Mouse (Mus musculus): ENCODE data around the gene Rnf19b. TPM values are rescaled to one million over a fixed set of nuclear protein-coding genes. Genes with fewer than 3 reads are reported as not detected.

Gene Rnf19b
- 25.1 TPM for polyA plus RNA-seq (2014; fragmentation: Illumina TruSeq; extraction: RNeasy Lipid Tissue Mini Kit (QIAGEN cat#74804))

DNA sequence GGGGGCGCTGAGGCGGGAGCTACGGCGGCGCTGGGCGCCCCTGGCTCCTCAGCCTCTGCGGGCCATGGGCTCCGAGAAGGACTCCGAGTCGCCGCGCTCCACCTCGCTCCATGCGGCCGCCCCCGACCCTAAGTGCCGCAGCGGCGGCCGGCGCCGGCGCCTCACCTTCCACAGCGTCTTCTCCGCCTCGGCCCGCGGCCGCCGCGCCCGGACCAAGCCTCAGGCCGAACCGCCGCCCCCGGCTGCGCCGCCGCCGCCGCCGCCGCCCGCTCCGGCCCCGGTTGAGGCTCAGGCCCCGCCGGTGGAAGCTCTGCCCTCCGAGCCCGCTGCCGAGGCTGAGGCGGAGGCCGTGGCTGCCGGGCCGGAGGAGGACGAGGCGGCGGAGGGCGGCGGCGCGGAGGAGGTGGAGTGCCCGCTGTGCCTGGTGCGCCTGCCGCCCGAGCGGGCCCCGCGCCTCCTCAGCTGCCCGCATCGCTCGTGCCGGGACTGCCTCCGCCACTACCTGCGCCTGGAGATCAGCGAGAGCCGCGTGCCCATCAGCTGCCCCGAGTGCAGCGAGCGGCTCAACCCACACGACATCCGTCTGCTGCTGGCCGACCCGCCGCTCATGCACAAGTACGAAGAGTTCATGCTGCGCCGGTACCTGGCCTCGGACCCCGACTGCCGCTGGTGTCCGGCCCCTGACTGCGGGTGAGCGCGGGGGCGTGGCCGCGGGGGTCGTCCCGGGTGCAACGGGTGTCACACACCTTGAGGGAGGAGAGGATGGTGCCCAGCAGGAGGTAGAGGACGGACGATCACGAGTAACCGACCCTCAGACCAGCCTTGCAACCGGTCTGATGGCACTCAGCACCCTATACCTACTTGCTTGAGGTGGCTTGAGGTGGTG lies at the start of gene Rnf19b:
Gene Rnf19b (plus strand): TSS at position 65 of the 886 bp plus-strand sequence.

DNA sequence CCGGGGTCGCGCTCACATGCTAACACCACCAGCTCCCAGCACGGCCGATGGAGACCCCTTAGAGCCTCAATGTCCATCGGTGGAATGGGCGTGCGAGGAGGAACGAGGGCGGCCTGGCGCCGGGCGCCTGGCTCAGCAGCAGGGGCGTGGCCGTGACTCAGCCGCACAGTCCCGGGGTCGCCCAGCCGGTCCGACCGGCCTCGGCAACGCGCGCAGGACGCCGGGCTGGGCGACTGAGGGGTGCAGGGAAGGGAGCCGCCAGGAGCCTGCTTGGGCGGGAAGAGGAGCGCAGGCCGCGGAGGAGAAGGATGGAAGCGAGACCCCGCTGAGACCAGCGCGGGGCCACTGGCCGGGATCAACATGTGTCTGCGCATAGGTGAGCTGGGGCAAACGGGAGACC lies 47.3 kb downstream of the Rnf19b start, which contains the start of gene Tmem54:
Gene Tmem54 (plus strand): TSS at position 193 of the 400 bp plus-strand sequence.

DNA sequence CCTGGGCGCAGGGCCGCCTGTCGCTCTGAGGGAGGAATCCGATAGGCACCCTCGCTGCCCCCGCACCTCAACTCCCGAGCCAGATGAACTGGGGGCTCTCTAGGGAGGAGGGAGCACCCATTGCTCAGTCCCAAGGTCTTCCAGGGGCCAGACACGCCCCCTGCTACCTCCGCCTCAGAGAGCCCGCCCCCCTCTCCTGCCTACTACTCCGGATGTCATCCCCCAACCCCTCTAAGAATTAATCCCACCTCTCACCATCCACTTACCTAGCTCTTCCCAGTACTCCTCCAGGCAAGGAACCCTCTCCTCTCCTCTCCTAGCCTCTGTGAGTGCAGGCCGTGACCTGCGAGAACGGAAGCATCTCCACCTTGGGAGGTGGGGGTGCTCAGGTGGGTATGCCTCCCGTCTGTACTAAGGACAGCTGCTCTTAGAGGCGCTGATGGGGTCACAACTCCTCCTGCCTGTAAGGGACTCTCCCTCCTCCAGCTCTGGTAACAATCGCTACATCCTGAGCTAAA lies 63.6 kb downstream of the Rnf19b start, which contains the start of gene Hpca:
Gene Hpca (minus strand): TSS at position 468 of the 518 bp plus-strand sequence.

Other genes starting within 250 kb of the Rnf19b start
- gene Trim62, start 174.7 kb upstream of the Rnf19b start, polyA plus RNA-seq (2014; fragmentation: Illumina TruSeq; extraction: RNeasy Lipid Tissue Mini Kit (QIAGEN cat#74804)): 6.5 TPM
- 1.00 TPM for gene Azin2, start 95.8 kb upstream of the Rnf19b start, polyA plus RNA-seq (2014; fragmentation: Illumina TruSeq; extraction: RNeasy Lipid Tissue Mini Kit (QIAGEN cat#74804))
- 38.0 TPM for gene Ak2, start 66.3 kb upstream of the Rnf19b start, polyA plus RNA-seq (2014; fragmentation: Illumina TruSeq; extraction: RNeasy Lipid Tissue Mini Kit (QIAGEN cat#74804))
- not detected for gene Tmem54, start 47.3 kb downstream of the Rnf19b start, polyA plus RNA-seq (2014; fragmentation: Illumina TruSeq; extraction: RNeasy Lipid Tissue Mini Kit (QIAGEN cat#74804))
- gene Hpca, start 63.8 kb downstream of the Rnf19b start, polyA plus RNA-seq (2014; fragmentation: Illumina TruSeq; extraction: RNeasy Lipid Tissue Mini Kit (QIAGEN cat#74804)): not detected
- 6.4 TPM for gene Fndc5, start 78.7 kb downstream of the Rnf19b start, polyA plus RNA-seq (2014; fragmentation: Illumina TruSeq; extraction: RNeasy Lipid Tissue Mini Kit (QIAGEN cat#74804))
- gene S100pbp, start 131.5 kb downstream of the Rnf19b start, polyA plus RNA-seq (2014; fragmentation: Illumina TruSeq; extraction: RNeasy Lipid Tissue Mini Kit (QIAGEN cat#74804)): 92.1 TPM
- 8.6 TPM for gene Yars, start 131.5 kb downstream of the Rnf19b start, polyA plus RNA-seq (2014; fragmentation: Illumina TruSeq; extraction: RNeasy Lipid Tissue Mini Kit (QIAGEN cat#74804))
- gene C77080, start 203.1 kb downstream of the Rnf19b start, polyA plus RNA-seq (2014; fragmentation: Illumina TruSeq; extraction: RNeasy Lipid Tissue Mini Kit (QIAGEN cat#74804)): 2.3 TPM
- 4.0 TPM for gene Sync, start 229.3 kb downstream of the Rnf19b start, polyA plus RNA-seq (2014; fragmentation: Illumina TruSeq; extraction: RNeasy Lipid Tissue Mini Kit (QIAGEN cat#74804))

Measured in ovary, adult 10 weeks (tissue).